Mouse (Mus musculus) adipocyte (in vitro differentiated cells): ENCODE measurements at regions not wholly inside any gene's neighbourhood (a gene's known extent, or its start where the extent isn't known, plus 50 kb on each side); places are given as distances from the start of the nearest gene placed in this dataset.
A peak's percentile ranks its signal among the peaks of the same experiment; 100 is the strongest.

Experiments
- DNase-seq: peaks from one replicate; pipeline ENCODE4 v3.0.0-alpha.2; 2016; ENCODE audit warnings: low spot score

GRCm38 (mm10) chr17:45824977-45825376 is 91.3 kb upstream of the 1600014C23Rik start:
- DNase-seq = no peak

- no peak for DNase-seq
Observed at GRCm38 (mm10) chr17:45823501-45823900, 89.9 kb upstream of the 1600014C23Rik start.

GRCm38 (mm10) chr17:45822427-45822826 is 88.8 kb upstream of the 1600014C23Rik start:
- no peak for DNase-seq

- no peak for DNase-seq
Observed at GRCm38 (mm10) chr17:45821356-45821755, 87.7 kb upstream of the 1600014C23Rik start.

GRCm38 (mm10) chr17:45819143-45819542 is 85.5 kb upstream of the 1600014C23Rik start:
- DNase-seq = no peak

- DNase-seq = no peak
Observed at GRCm38 (mm10) chr17:45816566-45816965, 82.9 kb upstream of the 1600014C23Rik start.

- DNase-seq = peak; percentile 56
Observed at GRCm38 (mm10) chr17:45815833-45816232, 82.2 kb upstream of the 1600014C23Rik start.

- peak; percentile 16 for DNase-seq
Observed at GRCm38 (mm10) chr17:45815341-45815740, 81.7 kb upstream of the 1600014C23Rik start.

- no peak for DNase-seq
Observed at GRCm38 (mm10) chr17:45814586-45814985, 80.9 kb upstream of the 1600014C23Rik start.

- DNase-seq = no peak
Observed at GRCm38 (mm10) chr17:45813956-45814355, 80.3 kb upstream of the 1600014C23Rik start.

- DNase-seq = peak; percentile 52
Observed at GRCm38 (mm10) chr17:45812289-45812955, 78.8 kb upstream of the 1600014C23Rik start.

GRCm38 (mm10) chr17:45811632-45812221 is 78.1 kb upstream of the 1600014C23Rik start:
- DNase-seq = no peak

- DNase-seq = no peak
Observed at GRCm38 (mm10) chr17:45809728-45810127, 76.1 kb upstream of the 1600014C23Rik start.

GRCm38 (mm10) chr17:45808374-45808773 is 74.7 kb upstream of the 1600014C23Rik start:
- DNase-seq = no peak

- DNase-seq = no peak
Observed at GRCm38 (mm10) chr17:45807452-45807851, 73.8 kb upstream of the 1600014C23Rik start.

GRCm38 (mm10) chr17:45806831-45807230 is 73.2 kb upstream of the 1600014C23Rik start:
- DNase-seq = no peak

GRCm38 (mm10) chr17:45806430-45806829 is 72.8 kb upstream of the 1600014C23Rik start:
- DNase-seq = no peak

- no peak for DNase-seq
Observed at GRCm38 (mm10) chr17:45805471-45806082, 71.9 kb upstream of the 1600014C23Rik start.

- no peak for DNase-seq
Observed at GRCm38 (mm10) chr17:45803331-45803730, 69.7 kb upstream of the 1600014C23Rik start.

- DNase-seq = no peak
Observed at GRCm38 (mm10) chr17:45802439-45802838, 68.8 kb upstream of the 1600014C23Rik start.

- DNase-seq = no peak
Observed at GRCm38 (mm10) chr17:45799725-45800124, 66.1 kb upstream of the 1600014C23Rik start.

- DNase-seq = peak; percentile 14
Observed at GRCm38 (mm10) chr17:45798996-45799395, 65.4 kb upstream of the 1600014C23Rik start.

- DNase-seq = peak; percentile 39
Observed at GRCm38 (mm10) chr17:45798456-45798855, 64.8 kb upstream of the 1600014C23Rik start.
